Mouse (Mus musculus): Measurements from ENCODE around the gene Cyp2a4. TPM values are rescaled to one million over a fixed set of nuclear protein-coding genes. Genes with fewer than 3 reads are reported as not detected.
"Not testable (repeated sequence)": the region's sequence is repeated elsewhere in the genome, so short reads cannot be mapped to it uniquely, and the experiment has no call there.

Cyp2a4 gene
- not detected in 2 replicates for polyA plus RNA-seq (2011; ENCODE audit: insufficient read length, low read depth, missing spikeins)

- not testable (repeated sequence) for H3K27ac ChIP-seq (ENCODE audit: insufficient read depth, low read length); H3K4me3 ChIP-seq (ENCODE audit: insufficient read depth, low read length)
Measured at GRCm38 (mm10) chr7:26306926-26307325, at the start of gene Cyp2a4. Gene Cyp2a4 (plus strand): TSS chr7:26307169.

GRCm38 (mm10) chr7:26260034-26260433 is 46.9 kb upstream of the Cyp2a4 start, which contains the start of gene Vmn1r184:
Gene Vmn1r184 (plus strand): TSS chr7:26260334.
- not testable (repeated sequence) for H3K4me3 ChIP-seq (ENCODE audit: insufficient read depth, low read length); H3K27ac ChIP-seq (ENCODE audit: insufficient read depth, low read length); H3K4me1 ChIP-seq (ENCODE audit: control insufficient read depth, insufficient read depth, low read length)

More at GRCm38 (mm10) chr7:26306926-26307325, at the start of gene Cyp2a4:
- not testable (repeated sequence) for H3K4me1 ChIP-seq (ENCODE audit: control insufficient read depth, insufficient read depth, low read length)

- H3K27ac ChIP-seq (ENCODE audit: insufficient read depth, low read length); H3K4me3 ChIP-seq (ENCODE audit: insufficient read depth, low read length); H3K4me1 ChIP-seq (ENCODE audit: control insufficient read depth, insufficient read depth, low read length): not testable (repeated sequence)
Measured at GRCm38 (mm10) chr7:26303429-26304166, 3.4 kb upstream of the Cyp2a4 start.

GRCm38 (mm10) chr7:26311786-26312185 is 4.8 kb downstream of the Cyp2a4 start:
- H3K27ac ChIP-seq (ENCODE audit: insufficient read depth, low read length); H3K4me3 ChIP-seq (ENCODE audit: insufficient read depth, low read length); H3K4me1 ChIP-seq (ENCODE audit: control insufficient read depth, insufficient read depth, low read length): not testable (repeated sequence)

GRCm38 (mm10) chr7:26315194-26315593 is 8.2 kb downstream of the Cyp2a4 start:
- H3K4me1 ChIP-seq (ENCODE audit: control insufficient read depth, insufficient read depth, low read length); H3K4me3 ChIP-seq (ENCODE audit: insufficient read depth, low read length); H3K27ac ChIP-seq (ENCODE audit: insufficient read depth, low read length): not testable (repeated sequence)

GRCm38 (mm10) chr7:26315809-26316208 is 8.8 kb downstream of the Cyp2a4 start:
- not testable (repeated sequence) for H3K4me1 ChIP-seq (ENCODE audit: control insufficient read depth, insufficient read depth, low read length); H3K4me3 ChIP-seq (ENCODE audit: insufficient read depth, low read length); H3K27ac ChIP-seq (ENCODE audit: insufficient read depth, low read length)

GRCm38 (mm10) chr7:26320361-26320760 is 13.4 kb downstream of the Cyp2a4 start:
- H3K27ac ChIP-seq (ENCODE audit: insufficient read depth, low read length); H3K4me3 ChIP-seq (ENCODE audit: insufficient read depth, low read length); H3K4me1 ChIP-seq (ENCODE audit: control insufficient read depth, insufficient read depth, low read length): not testable (repeated sequence)

- not testable (repeated sequence) for H3K4me3 ChIP-seq (ENCODE audit: insufficient read depth, low read length); H3K27ac ChIP-seq (ENCODE audit: insufficient read depth, low read length); H3K4me1 ChIP-seq (ENCODE audit: control insufficient read depth, insufficient read depth, low read length)
Measured at GRCm38 (mm10) chr7:26350177-26350576, 43.2 kb downstream of the Cyp2a4 start.

- H3K27ac ChIP-seq (ENCODE audit: insufficient read depth, low read length); H3K4me3 ChIP-seq (ENCODE audit: insufficient read depth, low read length); H3K4me1 ChIP-seq (ENCODE audit: control insufficient read depth, insufficient read depth, low read length): not testable (repeated sequence)
Measured at GRCm38 (mm10) chr7:26352258-26352657, 45.3 kb downstream of the Cyp2a4 start.

- H3K4me3 ChIP-seq (ENCODE audit: insufficient read depth, low read length); H3K4me1 ChIP-seq (ENCODE audit: control insufficient read depth, insufficient read depth, low read length); H3K27ac ChIP-seq (ENCODE audit: insufficient read depth, low read length): not testable (repeated sequence)
Measured at GRCm38 (mm10) chr7:26356719-26357118, 49.8 kb downstream of the Cyp2a4 start.

Other genes starting within 250 kb of the Cyp2a4 start
- not detected in 2 replicates for gene Cyp2b13, start 245.7 kb upstream of the Cyp2a4 start, polyA plus RNA-seq (2011; ENCODE audit: insufficient read length, low read depth, missing spikeins)
- gene Cyp2b9, start 133.8 kb upstream of the Cyp2a4 start, polyA plus RNA-seq (2011; ENCODE audit: insufficient read length, low read depth, missing spikeins) = not detected in 2 replicates
- gene Vmn1r184, start 46.8 kb upstream of the Cyp2a4 start, polyA plus RNA-seq (2011; ENCODE audit: insufficient read length, low read depth, missing spikeins) = not detected in 2 replicates
- gene Nlrp9c, start 96.5 kb downstream of the Cyp2a4 start, polyA plus RNA-seq (2011; ENCODE audit: insufficient read length, low read depth, missing spikeins) = not detected in 2 replicates
- gene Nlrp4a, start 127.9 kb downstream of the Cyp2a4 start, polyA plus RNA-seq (2011; ENCODE audit: insufficient read length, low read depth, missing spikeins) = not detected in 2 replicates
- gene Nlrp9a, start 227.9 kb downstream of the Cyp2a4 start, polyA plus RNA-seq (2011; ENCODE audit: insufficient read length, low read depth, missing spikeins) = not detected in 2 replicates

Measured in embryonic fibroblast, embryonic 13.5 days (primary cell).